In the genomic region with DNA sequence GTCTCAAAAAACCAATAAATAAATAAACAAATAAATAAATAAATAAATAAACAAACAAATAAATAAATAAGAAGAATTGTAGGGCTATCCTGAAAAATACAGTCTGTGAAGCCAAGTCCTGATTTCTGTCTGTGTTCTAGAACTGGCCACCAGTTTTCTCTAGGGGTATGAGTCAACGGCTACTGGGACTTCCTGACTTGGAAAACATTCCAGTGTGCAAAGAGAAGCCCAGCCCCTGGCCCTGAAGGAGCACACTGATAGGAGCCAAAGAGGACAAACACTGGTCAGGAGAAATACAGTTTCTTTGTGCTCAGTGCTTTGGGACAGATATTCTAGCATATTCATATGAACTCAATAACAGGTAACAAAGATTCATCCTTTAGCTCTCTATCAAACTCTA, we compare ENCODE assay signal across 15 mouse cellular contexts.
DNase-seq lines count a peak whose midpoint lies in the region; ATAC-seq and TF ChIP-seq lines count a peak whose summit lies in the region.
"Had no signal": no experiment of that assay in that cellular context is flagged by ENCODE, and none has a peak within 500 bp of the region (broad histone marks: within the 10 kb centered on the region; RNA-seq: fewer than 3 reads in every experiment).

No protein-coding gene starts in this region.

- H3K36me3 ChIP-seq in heart, adult 2 months (ENCODE audit: control insufficient read depth, insufficient read depth, low read length) = no peaks in the 10 kb centered on the region
- no peaks in the 10 kb centered on the region for H3K36me3 ChIP-seq in heart, embryonic 12.5 days
- H3K36me3 ChIP-seq in forebrain, embryonic 16.5 days (ENCODE audit: control insufficient read depth, insufficient read depth) = no peaks in the 10 kb centered on the region
- no peaks in the 10 kb centered on the region for H3K36me3 ChIP-seq in liver, embryonic 11.5 days (ENCODE audit: control insufficient read depth, insufficient read depth, low read length)
- H3K36me3 ChIP-seq: embryonic facial prominence, embryonic 15.5 days; forebrain, embryonic 12.5 days; kidney, embryonic 15.5 days had no signal

- intact Hi-C loops in heart, adult 2 months (cut with DNase I) = no loop called here
- intact Hi-C loops in gastrocnemius, postnatal 14 days (cut with DNase I; ENCODE audit: low total_unique reads) = no loop called here
- intact Hi-C loops in heart, postnatal 25 days (cut with DNase I) = loop anchor here (10.0 kb wide), 1 partner anchor 264 kb away; no protein-coding TSS in a partner anchor

- H3K9ac ChIP-seq in heart, adult 2 months (ENCODE audit: low read depth, low read length) = no peak overlapping the region
- H3K9ac ChIP-seq in heart, embryonic 12.5 days = no peak overlapping the region
- H3K9ac ChIP-seq in forebrain, embryonic 16.5 days (replicated peaks; ENCODE audit: low read depth, low read length) = no peak overlapping the region
- no peak overlapping the region for H3K9ac ChIP-seq in liver, embryonic 11.5 days (ENCODE audit: low read depth, low read length)
- H3K9ac ChIP-seq: embryonic facial prominence, embryonic 15.5 days; forebrain, embryonic 12.5 days; kidney, embryonic 15.5 days had no signal

- H3K27me3 ChIP-seq in heart, adult 2 months (ENCODE audit: control insufficient read depth, insufficient read depth, low read length) = no peaks in the 10 kb centered on the region
- no peaks in the 10 kb centered on the region for H3K27me3 ChIP-seq in heart, embryonic 12.5 days (replicated peaks)
- no peaks in the 10 kb centered on the region for H3K27me3 ChIP-seq in forebrain, embryonic 16.5 days (replicated peaks; ENCODE audit: control insufficient read depth, insufficient read depth, low read length)
- no peaks in the 10 kb centered on the region for H3K27me3 ChIP-seq in liver, embryonic 11.5 days (replicated peaks; ENCODE audit: control insufficient read depth, insufficient read depth, low read length)
- H3K27me3 ChIP-seq: embryonic facial prominence, embryonic 15.5 days; forebrain, embryonic 12.5 days; kidney, embryonic 15.5 days had no signal

- no peaks in the 10 kb centered on the region for H3K9me3 ChIP-seq in heart, embryonic 12.5 days (replicated peaks)
- no peaks in the 10 kb centered on the region for H3K9me3 ChIP-seq in forebrain, embryonic 16.5 days (ENCODE audit: control insufficient read depth, low read length)
- no peaks in the 10 kb centered on the region for H3K9me3 ChIP-seq in liver, embryonic 11.5 days (ENCODE audit: control insufficient read depth, low read length)
- H3K9me3 ChIP-seq: embryonic facial prominence, embryonic 15.5 days; forebrain, embryonic 12.5 days; kidney, embryonic 15.5 days had no signal

- no peak for ATAC-seq in heart, embryonic 12.5 days (ENCODE audit: insufficient number of reproducible peaks, low FRiP score)
- ATAC-seq in forebrain, embryonic 16.5 days = no peak
- no peak for ATAC-seq in liver, embryonic 11.5 days (replicated peaks; ENCODE audit: low FRiP score)

- TF ChIP-seq CTCF in heart, adult 2 months (IDR thresholded peaks at IDR 0.05) = peak; percentile 29; the same call in 1 of the 2 replicates

- no peak overlapping the region for H3K4me3 ChIP-seq in heart, adult 2 months
- H3K4me3 ChIP-seq in heart, embryonic 12.5 days = no peak overlapping the region
- no peak overlapping the region for H3K4me3 ChIP-seq in forebrain, embryonic 16.5 days (replicated peaks; ENCODE audit: low read length)
- no peak overlapping the region for H3K4me3 ChIP-seq in liver, embryonic 11.5 days (ENCODE audit: low read depth, low read length)
- H3K4me3 ChIP-seq: embryonic facial prominence, embryonic 15.5 days; forebrain, embryonic 12.5 days; kidney, embryonic 15.5 days had no signal

- H3K27ac ChIP-seq in heart, adult 2 months = peak overlapping the region; percentile 66
- no peak overlapping the region for H3K27ac ChIP-seq in heart, embryonic 12.5 days (ENCODE audit: poor library complexity, severe bottlenecking)
- H3K27ac ChIP-seq in forebrain, embryonic 16.5 days (ENCODE audit: low read length) = no peak overlapping the region
- H3K27ac ChIP-seq in liver, embryonic 11.5 days (ENCODE audit: low read depth, low read length) = no peak overlapping the region
- H3K27ac ChIP-seq: embryonic facial prominence, embryonic 15.5 days; forebrain, embryonic 12.5 days; kidney, embryonic 15.5 days had no signal

- no peaks in the 10 kb centered on the region for H3K79me2 ChIP-seq in heart, adult 2 months (replicated peaks; ENCODE audit: control insufficient read depth, insufficient read depth, low read length)

- no peak overlapping the region for H3K4me2 ChIP-seq in heart, embryonic 12.5 days
- H3K4me2 ChIP-seq in forebrain, embryonic 16.5 days (ENCODE audit: low read length) = no peak overlapping the region
- no peak overlapping the region for H3K4me2 ChIP-seq in liver, embryonic 11.5 days
- H3K4me2 ChIP-seq: embryonic facial prominence, embryonic 15.5 days; forebrain, embryonic 12.5 days; kidney, embryonic 15.5 days had no signal

- no peak for TF ChIP-seq POLR2A in heart, adult 2 months (IDR thresholded peaks at IDR 0.05; ENCODE audit: insufficient read depth, low read depth, low read length)

- peaks cover 3% of the 10 kb centered on the region for H3K4me1 ChIP-seq in heart, adult 2 months (ENCODE audit: control insufficient read depth, insufficient read depth, low read length)
- H3K4me1 ChIP-seq in heart, embryonic 12.5 days (replicated peaks) = no peaks in the 10 kb centered on the region
- H3K4me1 ChIP-seq in forebrain, embryonic 16.5 days (replicated peaks; ENCODE audit: control insufficient read depth, insufficient read depth, low read length) = no peaks in the 10 kb centered on the region
- no peaks in the 10 kb centered on the region for H3K4me1 ChIP-seq in liver, embryonic 11.5 days (replicated peaks; ENCODE audit: control insufficient read depth, insufficient read depth, low read length)
- H3K4me1 ChIP-seq: embryonic facial prominence, embryonic 15.5 days; forebrain, embryonic 12.5 days; kidney, embryonic 15.5 days had no signal

- WGBS in heart, adult 2 months = 34% methylated on average over 1 of the region's 1 CpGs
- 51% methylated on average over 1 of the region's 1 CpGs for WGBS in heart, embryonic 12.5 days
- 95% methylated on average over 1 of the region's 1 CpGs for WGBS in forebrain, embryonic 16.5 days
- 84% methylated on average over 1 of the region's 1 CpGs for WGBS in liver, embryonic 11.5 days

- no peak for TF ChIP-seq EP300 in heart, adult 2 months (IDR thresholded peaks at IDR 0.05; ENCODE audit: insufficient read depth, low read depth, low read length)

- peak; percentile 56 to 77 for DNase-seq in heart, adult 2 months
- peak; percentile 91 for DNase-seq in adipocyte (ENCODE audit: low spot score)
- peak; percentile 38 for DNase-seq in gastrocnemius, postnatal 14 days
- peak; percentile 72 for DNase-seq in heart, postnatal 25 days (ENCODE audit: low spot score)
- DNase-seq in liver, embryonic 11.5 days (ENCODE audit: low spot score) = no peak
- DNase-seq in cerebellum, adult 8-10 months = no peak
- DNase-seq: cerebellum, postnatal 14 days; embryo, embryonic 11 days; lung, postnatal 14 days; thymus, postnatal 14 days had no signal

Comparison
In these comparisons a context has a peak if more than half of its experiments do, and no peak if none do; other contexts are left out.
1. DNase-seq: peak in heart, adult 2 months (2 of 2), adipocyte (single experiment), gastrocnemius, postnatal 14 days (single experiment) and heart, postnatal 25 days (single experiment); none in liver, embryonic 11.5 days (single experiment) and cerebellum, adult 8-10 months (single experiment).